Mouse (Mus musculus) liver, postnatal 0 days (tissue): ENCODE data around the gene Map2k1.

Source experiments
- CTCF ChIP-seq: sonication (generic); IDR thresholded peaks from 2 replicates; pipeline ENCODE4 v1.5.1; 2016; ENCODE audit warnings: antibody characterized with exemption, low read depth
- EP300 ChIP-seq: IDR thresholded peaks from 2 replicates; pipeline ENCODE4 v1.6.1; 2016; ENCODE audit warnings: antibody characterized with exemption, low read depth, mild to moderate bottlenecking

GRCm38 (mm10) chr9:64236056-64236455, 17.4 kb downstream of the Map2k1 start:
- TF ChIP-seq CTCF = no peak
- no peak for TF ChIP-seq EP300
